Mouse (Mus musculus) thymus, postnatal 36 days (tissue): ENCODE results near the gene Wnt9b.
"Not testable (repeated sequence)": the region's sequence is repeated elsewhere in the genome, so short reads cannot be mapped to it uniquely, and the experiment has no call there.

ENCODE experiments used
- DNase-seq, 2 experiments: peaks; one replicate each; pipeline ENCODE4 v3.0.0; 2022; ENCODE audit warnings: mixed read lengths in 2 of 2

The Wnt9b gene

GRCm38 (mm10) chr11:103749306-103750089 lies at the start of gene Wnt9b:
Gene Wnt9b, minus strand, starts transcription at chr11:103749821.
- DNase-seq, result no peak

- DNase-seq, result no peak
Measured at GRCm38 (mm10) chr11:103789951-103790350, 40.3 kb upstream of the Wnt9b start.

DNA sequence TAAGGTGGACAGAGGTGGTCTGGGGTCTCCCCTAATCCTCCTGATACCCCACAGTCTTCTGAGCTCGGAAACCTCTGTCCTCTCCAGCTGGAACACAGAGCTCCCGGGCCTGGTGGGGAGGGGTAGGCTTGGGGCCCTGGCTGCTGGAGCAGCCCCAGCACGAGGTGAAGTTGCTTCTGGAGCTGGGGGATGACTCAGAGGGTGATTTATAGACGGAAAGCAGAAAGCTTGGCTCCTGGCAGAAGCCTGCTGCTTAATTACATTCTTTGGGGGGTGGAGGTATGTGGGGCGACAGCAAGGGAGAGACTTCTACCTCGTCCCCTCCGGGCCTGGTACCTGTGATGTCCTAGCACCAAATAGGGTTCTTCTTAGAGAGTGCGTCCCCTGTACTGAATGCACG lies 30.5 kb upstream of the Wnt9b start:
- DNase-seq, result no peak

DNA sequence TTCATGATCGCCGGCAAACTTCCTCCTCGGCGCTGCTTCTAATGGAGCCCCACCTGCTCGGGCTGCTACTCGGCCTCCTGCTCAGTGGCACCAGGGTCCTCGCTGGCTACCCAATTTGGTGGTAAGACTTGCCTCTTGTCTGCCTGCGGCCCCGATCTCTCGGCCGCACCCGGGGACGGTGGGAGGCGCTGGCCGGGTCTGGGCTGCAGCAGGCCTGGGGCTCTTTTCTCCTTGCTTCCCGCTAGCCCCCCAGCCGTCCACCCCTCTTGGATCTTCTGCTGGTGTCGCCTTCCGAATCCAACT lies 24.6 kb upstream of the Wnt9b start:
- DNase-seq, result no peak

DNA sequence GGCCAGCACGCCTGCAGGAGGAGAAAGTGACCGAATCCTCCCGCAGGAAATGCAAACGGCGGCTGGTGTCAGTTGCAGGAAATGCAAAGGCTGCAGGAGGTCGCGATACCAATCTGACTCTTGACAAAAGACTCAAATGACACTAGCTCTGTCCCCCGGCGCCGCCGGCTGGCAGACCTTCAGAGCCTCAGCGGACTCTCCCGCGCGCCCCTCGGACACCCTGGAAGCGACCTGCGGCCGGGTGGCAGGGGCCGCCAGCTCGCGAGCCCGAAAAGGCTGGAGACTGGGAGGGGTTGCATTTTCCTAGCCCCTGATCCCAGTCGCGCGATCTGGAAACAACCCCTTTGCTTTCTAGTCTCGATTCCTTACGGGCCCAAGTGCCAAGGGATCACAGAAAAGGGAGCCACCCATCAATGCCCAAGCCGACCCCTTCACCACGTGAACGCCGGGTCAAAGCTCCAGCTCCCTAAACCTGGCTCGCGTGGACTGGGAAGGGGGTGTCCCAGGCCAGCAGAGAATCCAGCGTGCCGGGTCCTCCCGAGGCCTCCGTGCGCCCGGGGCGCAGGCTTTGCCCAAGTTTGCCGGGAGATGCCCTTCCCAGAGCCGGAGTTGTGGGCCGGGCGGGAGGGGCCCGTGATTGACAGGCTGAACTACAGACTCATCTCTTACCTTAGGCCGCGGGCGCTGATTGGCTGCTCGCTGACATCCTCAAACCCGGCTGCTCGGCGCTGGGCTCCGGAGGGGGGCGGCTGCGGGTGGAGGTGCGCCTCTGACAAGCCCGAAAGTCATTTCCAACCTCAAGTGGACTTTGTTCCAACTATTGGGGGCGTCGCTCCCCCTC lies 24.0 kb upstream of the Wnt9b start, which contains the start of gene Wnt3:
Wnt3 (plus strand) TSS at position 764 of the 841 bp plus-strand sequence.
- DNase-seq, result peak; percentile 45 to 54

DNA sequence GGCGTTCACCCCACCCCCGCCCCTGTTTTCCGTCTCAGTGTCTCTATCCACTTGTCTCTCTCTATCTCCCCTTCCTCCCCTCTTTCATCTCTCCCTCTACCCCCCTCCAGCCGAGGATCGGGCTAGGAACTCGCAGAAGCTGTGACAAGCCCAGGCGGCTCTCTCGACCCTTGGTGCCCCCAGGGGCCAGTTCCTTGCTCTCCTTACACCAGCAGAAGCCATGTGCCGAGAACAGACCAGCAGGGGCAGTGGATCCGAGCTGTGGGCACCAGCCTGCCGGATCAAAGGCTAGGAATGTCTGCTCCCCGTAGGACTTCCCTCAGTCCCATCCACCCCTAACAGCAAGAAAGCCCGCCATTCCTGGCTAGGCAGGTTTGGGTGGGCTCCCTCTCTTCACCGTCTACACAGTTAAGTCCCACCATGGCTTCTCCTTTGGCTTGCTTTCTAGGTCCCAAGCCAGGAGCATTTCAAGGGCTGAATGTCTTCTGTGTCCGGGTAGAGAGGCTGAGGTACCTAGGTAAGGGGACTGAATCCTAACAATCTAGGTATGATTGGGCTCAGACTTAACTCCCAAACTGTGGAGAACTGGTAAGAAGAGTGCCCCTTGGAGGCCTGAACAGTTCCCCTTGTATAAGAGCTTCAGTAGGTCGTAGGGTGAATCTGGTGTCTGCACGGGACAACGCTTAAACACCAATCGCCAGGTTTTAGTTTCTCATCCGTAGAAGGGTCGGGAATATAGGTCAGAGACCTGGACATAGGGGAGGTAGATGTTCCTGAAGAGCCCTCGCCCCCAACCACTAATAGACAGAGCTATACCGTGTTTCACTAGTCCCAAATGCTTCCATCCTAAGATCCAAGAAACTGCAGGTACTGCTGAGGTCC lies 23.1 kb upstream of the Wnt9b start:
- DNase-seq, result no peak

- no peak for DNase-seq
Measured at GRCm38 (mm10) chr11:103771160-103771817, 21.7 kb upstream of the Wnt9b start.

GRCm38 (mm10) chr11:103765556-103766011 lies 16.0 kb upstream of the Wnt9b start:
- DNase-seq, result no peak

GRCm38 (mm10) chr11:103764601-103765000 lies 15.0 kb upstream of the Wnt9b start:
- no peak for DNase-seq

- DNase-seq, result no peak
Measured at GRCm38 (mm10) chr11:103763410-103764163, 14.0 kb upstream of the Wnt9b start.

- not testable (repeated sequence) for DNase-seq
Measured at GRCm38 (mm10) chr11:103760891-103761290, 11.3 kb upstream of the Wnt9b start.

DNA sequence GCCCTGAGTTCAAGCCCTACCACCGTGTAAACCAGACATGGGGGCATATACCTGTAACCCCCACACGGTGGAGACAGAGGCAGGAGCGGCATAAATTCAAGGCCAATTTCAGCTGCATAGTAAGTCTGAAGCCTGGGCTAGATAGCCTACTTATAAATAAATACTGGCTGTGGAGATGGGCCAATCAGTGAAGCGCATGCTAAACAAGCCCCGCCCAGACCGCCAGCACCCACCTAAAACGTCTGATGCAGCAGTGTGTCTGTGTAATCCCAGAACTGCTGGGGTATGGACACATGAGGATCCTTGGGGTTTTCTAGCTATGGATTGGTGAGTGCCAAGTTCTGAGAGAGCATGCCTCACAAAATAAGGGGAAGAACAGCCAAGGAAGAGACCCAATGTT lies 10.5 kb upstream of the Wnt9b start:
- DNase-seq, result no peak

DNA sequence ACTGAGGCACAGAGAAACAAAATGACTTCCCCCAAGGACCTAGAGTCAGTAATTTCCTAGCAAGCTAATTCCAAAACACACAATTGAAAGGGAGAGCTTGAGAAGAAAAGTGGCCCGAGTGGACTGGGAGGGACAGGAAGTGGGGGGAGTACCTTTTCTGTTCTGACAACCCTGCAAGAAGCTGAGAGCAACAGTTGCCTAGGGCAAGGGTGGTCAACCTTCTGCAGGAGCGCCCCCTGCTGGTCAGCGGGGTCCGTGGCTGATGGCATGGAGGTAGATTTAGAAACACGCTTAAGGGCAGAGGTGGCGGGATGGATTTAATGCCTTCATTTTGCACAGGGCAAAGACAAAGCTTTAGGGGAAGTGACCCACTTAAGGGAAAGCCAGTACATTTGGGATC lies 9.1 kb upstream of the Wnt9b start:
- DNase-seq, result peak; percentile 52 to 63

DNA sequence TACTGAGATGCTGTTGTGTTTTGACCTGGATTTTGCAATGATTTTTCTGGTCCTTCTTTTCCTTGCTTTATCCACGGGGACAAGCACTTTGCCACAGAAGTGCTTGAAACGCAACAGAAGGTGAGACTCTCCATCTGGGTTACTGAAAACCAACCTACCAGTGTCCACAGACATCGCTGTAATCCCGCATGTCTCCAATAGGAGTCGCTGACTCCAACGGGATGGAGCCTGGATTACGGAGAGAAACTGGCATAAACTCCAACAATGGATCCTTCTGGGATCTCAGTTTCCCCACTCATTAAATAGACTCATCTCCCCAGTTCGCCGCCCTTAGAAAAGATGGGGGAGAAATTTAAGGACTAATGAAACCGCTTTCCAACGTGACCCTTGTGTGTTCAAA lies 8.4 kb upstream of the Wnt9b start:
- no peak for DNase-seq

GRCm38 (mm10) chr11:103750612-103751011 lies 991 bp upstream of the Wnt9b start:
- no peak for DNase-seq

DNA sequence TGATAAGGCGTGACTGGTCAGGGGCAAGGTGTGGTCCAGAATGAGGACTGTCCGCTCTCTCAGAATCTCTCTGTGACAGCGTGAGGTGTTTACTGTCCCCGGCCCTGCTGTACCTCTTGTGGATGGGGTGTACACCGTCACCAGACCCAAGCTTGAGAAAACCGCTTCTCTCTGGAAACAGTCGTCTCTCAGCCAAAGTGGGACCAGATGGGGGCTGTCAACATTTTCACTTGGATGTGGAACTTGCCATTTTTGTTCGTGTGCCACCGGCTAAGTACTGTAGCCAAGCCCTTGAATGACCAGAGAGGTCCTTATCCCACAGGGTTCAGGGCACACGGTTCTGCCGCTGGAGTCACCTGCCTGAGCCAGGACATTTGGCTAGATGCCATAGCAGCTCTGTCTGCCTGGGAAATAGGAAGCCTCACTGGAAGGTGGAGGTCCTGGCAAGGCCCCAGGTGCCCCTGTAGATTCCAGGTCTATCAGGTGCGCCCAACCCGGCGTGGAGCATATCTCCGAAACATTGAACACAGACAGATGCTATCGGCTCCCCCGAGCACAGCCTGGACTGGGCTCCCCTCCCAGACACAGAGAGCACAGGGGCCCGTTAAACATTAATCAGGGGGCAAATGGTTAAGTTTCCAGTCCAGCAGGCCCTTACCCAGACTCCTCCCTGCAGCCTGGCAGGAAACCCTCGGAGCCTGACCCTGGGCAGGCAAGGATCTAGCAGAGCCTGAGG lies 14.4 kb downstream of the Wnt9b start:
- DNase-seq, result no peak

DNA sequence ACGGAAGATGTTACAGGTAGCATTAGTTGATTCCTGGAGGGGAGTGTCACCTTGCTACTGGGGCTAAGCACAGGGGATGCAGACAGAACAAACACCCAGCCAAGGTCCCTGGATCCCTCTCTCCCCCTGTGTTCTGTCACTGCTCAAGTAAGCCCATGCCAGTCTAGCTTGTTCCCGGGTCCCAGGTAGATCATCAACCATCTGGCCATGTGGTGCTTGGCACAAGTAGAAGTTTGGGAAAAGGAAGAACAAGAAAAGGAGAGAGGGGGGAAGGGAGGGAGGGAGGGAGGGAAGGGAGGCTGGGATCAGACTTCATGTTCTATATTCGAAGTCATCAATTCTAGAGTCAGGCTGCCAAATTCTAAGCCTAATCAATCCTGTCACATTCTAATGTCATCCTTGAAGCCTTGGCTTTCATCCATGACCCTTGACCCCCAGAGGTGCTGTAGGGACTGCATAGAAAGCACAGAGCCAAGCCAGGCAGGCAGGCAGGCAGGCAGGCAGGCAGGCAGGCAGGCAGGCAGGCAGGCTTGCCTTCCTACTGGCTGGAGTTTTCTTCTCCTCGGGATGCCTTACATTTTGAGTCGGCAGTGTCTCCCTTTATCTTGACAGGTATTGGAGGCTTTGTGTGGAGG lies 15.1 kb downstream of the Wnt9b start:
- DNase-seq, result no peak

DNA sequence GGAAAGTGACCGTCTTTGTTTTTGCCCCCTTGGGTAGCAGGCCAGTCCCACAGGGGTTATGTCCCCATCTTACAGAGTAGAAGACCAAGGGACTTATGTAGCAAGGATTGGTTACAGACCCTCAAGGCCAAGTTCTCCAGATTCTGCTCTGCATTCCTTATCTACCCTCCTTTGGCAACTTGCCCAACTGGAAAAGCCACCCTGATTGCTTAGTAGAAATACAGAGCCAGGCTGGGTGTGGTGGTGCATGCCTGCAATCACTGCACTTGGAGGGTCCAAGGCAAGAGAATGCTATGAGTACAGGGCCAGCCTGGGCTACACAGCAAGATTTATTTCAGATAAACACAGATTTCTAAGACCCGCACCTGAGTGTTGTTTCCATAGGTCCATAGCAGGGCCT lies 15.7 kb downstream of the Wnt9b start:
- DNase-seq, result no peak

DNA sequence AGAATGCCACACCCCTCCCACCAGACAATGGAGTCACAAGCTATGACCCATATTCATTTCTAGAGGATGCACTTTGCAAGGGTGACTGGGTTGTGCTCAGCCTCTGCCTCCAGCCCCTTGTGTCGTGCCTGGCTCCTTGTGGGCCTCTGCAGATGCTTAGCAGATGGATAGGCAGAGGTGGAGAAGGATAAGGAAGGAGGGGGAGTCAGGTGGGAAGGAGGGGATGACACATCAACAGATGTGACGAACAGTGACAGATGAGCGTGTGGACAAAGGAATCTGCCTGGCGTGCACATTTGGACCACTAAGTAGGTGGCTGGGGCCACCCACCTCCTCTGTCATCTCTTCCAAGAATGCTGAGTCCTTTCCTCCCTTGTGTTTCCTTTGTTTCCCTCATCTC lies 16.6 kb downstream of the Wnt9b start:
- DNase-seq, result no peak

GRCm38 (mm10) chr11:103732306-103732705 lies 17.3 kb downstream of the Wnt9b start:
- DNase-seq, result no peak
